Mouse (Mus musculus) ES-E14 (cell line): Measurements from ENCODE around the gene Armcx6.

Experiments
- CHD2 ChIP-seq: IDR thresholded peaks from 2 replicates; pipeline ENCODE4 v1.6.1; 2014; ENCODE audit warnings: mild to moderate bottlenecking, low read depth, low read length, inconsistent platforms
- HCFC1 ChIP-seq: IDR thresholded peaks from 2 replicates; pipeline ENCODE4 v1.6.1; 2012; ENCODE audit warnings: low read length, inconsistent platforms, borderline replicate concordance; ENCODE audit not compliant: insufficient read depth
- MAFK ChIP-seq: IDR thresholded peaks from 2 replicates; pipeline ENCODE4 v1.6.1; 2014; ENCODE audit warnings: mild to moderate bottlenecking, low read depth, low read length, inconsistent platforms; ENCODE audit not compliant: insufficient read depth
- ZNF384 ChIP-seq: IDR thresholded peaks from 2 replicates; pipeline ENCODE4 v1.6.1; 2012; ENCODE audit warnings: low read depth, low read length, inconsistent platforms

GRCm38 (mm10) chrX:134752584-134752983 lies 1.4 kb upstream of the Armcx6 start:
- TF ChIP-seq HCFC1: no peak
- TF ChIP-seq CHD2: no peak
- no peak for TF ChIP-seq ZNF384
- no peak for TF ChIP-seq MAFK
